Mouse (Mus musculus): ENCODE results near the gene Smarcc2.

DNA sequence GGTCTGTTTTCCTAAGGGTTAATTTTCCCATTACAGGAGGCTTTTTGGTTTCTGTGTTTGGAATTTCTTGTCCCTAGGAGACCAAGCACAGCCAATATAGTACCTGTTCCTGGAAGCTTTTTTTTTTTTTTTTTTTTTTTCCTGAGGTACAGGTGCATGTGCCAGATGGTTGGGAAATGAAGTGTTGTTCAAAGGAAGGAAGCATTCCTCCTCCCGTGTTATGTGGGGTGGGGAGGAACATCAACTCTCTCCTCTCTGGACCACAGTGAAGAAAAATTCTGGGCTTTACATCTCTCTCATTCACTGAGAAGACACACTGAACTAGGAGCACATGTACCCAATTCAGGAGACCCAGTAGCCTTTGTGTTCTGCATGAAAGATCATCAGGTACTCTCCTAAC is 46.0 kb upstream of the Smarcc2 start:
- TF ChIP-seq CTCF (IDR thresholded peaks at IDR 0.05; ENCODE audit: borderline replicate concordance, extremely low read depth, insufficient read depth, insufficient read length) (no peak), POLR2A (IDR thresholded peaks at IDR 0.05; ENCODE audit: borderline replicate concordance, extremely low read depth, insufficient read depth, insufficient read length, poor library complexity, severe bottlenecking) (no peak)
